Mouse (Mus musculus) kidney, adult 8-10 months (tissue): ENCODE results near the gene Tubd1.
A peak's percentile ranks its signal among the peaks of the same experiment; 100 is the strongest.
"Not testable (repeated sequence)": the region's sequence is repeated elsewhere in the genome, so short reads cannot be mapped to it uniquely, and the experiment has no call there.

ENCODE experiments used
- DNase-seq, 2 experiments: peaks; one replicate each; pipeline ENCODE4 v3.0.0; 2022

The Tubd1 gene

DNA sequence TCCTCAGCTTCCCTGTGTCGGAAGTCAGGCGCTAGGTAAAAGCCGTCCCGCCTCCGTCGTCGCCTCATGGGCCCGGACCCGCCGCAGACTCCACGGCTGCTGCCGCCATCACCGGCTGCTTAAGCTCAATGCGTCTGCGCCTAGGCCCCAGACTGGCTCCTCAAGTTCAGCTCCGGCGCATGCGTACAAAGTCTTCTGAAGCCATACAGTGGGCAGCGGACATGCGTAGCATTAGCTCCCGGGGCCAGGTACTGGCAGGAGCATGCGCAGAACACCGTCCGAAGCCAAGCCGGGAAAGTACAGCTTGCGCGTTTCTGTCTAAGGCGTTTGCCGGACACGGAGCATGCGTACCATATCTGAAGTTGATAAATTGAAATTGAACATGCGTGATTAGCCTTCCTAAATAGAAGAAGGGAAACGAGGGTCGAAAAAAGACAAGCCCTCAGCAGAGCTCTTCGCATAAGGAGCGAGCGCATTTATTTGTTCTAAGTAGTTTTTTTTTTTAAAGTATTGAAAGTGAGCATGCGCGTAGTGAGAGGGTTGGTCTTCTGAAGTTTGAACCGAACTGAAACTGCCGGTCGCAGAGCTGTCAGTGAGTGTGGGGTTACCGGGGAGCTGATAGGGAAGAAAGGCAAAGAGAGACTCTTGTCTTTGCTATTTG is at the start of gene Tubd1, which contains the start of gene Rps6kb1:
Tubd1 (plus strand) TSS at position 353 of the 661 bp plus-strand sequence.
Rps6kb1 (minus strand) TSS at position 167 of the 661 bp plus-strand sequence.
- peak; percentile 99 for DNase-seq

DNA sequence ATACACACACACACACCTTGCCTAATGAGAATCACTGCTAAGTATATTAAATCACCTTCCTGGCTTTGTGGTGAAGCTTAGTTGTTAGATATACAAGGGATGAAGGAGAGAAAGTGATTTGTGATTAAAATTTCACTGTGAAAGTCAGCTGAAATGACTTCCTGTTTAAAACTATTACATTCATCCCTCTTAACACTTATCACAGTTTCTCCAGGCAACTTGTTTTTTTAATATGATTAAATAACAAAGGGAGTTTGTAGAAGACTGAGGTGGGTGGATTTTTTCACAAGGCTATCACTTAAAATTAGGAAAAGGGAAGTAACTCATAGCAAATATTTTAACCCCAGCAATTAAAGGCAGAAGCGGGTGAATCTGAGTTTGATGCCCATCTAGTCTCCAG is 47.4 kb upstream of the Tubd1 start:
- no peak for DNase-seq

DNA sequence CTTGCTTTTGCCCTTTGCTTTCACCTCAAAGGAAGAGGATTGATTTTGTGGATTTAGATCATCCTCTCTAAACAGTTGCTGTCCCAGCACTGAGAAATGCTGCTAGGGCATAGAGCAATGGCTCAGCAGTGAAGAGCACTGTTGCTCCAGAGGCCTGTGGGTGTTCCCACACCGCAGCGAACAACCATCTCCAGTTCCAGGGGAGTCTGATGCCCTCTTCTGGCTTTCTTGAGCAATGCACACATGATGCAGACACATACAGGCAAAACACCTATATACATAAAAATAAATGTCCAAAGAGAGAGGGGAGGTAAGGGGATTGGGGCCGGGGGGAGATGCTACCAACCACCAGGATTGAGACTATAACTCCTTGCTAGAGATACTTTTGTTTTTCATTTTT is 46.9 kb upstream of the Tubd1 start:
- no peak for DNase-seq

DNA sequence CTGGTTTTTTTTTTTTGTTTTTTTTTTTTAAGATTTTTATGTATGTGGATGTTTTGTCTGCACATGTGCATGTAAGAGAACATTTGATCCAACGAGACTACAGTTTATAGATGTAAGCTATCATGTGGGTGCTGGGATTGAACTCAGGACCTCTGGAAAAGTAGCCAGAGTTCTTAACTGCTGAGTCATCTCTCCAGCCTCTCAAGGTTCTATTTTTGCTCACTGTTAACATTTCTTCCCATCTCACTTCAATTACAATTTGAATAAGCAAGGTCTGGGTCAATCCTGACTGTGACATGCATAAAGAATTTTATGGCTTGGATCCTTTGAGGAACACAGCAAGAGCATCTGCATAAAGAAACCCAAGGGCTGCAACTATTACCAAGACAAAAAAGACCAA is 44.0 kb upstream of the Tubd1 start:
- no peak for DNase-seq

DNA sequence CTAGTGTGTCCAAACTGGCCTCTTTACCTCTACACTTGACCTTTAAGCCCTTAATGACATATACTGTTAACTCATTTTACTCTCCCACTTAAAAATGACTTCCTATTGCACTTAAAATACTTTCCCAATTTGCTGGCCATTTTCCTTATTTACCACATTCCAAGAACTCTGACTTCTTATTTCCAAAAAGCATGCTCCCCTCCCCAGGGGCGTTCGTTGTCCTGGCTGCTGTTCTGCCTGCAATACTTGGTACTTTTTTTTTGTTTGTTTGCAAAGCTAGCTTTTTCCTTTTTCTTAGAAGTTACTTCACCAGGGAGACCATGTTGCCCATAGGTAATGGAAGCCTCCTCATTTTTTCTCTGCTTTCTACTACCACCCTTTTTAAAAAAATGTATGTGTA is 41.7 kb upstream of the Tubd1 start:
- no peak for DNase-seq

GRCm38 (mm10) chr11:86507334-86507733 is 37.5 kb upstream of the Tubd1 start:
- DNase-seq = no peak

GRCm38 (mm10) chr11:86507991-86508390 is 36.8 kb upstream of the Tubd1 start:
- DNase-seq = no peak

DNA sequence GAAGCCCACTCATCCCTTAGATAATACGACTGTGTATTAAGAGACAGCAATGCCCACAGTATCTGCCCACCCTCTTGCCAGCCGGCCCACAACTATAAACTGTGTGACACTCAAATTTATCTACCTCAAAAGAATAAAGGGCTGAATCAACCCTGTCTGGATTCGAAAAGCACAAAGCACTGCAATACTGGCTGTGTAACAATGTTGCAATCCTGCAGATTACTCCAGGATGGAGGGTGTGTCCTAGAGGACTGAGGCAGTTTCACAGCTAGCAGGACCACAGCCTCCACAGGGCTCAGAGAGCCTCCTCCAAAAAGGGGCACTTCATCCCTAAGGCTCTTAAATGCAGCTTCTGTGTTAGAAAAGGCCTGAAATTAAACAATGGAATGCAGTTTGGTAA is 28.2 kb upstream of the Tubd1 start:
- DNase-seq = no peak

DNA sequence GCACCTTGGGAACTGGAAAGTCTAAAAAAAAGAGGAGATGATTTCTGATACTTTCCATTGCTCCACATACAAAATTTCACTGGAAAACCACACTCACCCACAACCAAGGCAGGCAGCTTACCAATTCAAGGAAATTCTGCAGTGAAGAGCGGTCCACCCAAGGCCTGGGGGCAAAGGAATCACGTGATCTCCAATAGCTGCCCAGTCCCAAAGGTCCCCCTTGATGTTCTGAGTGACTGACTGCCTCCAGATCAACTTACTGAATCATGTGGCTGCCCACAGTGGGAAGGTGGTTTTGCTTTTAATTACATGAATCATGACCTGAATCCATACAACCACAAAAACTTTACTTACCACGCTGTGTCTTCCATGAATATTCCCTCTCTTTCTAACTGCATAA is 27.6 kb upstream of the Tubd1 start:
- no peak for DNase-seq

DNA sequence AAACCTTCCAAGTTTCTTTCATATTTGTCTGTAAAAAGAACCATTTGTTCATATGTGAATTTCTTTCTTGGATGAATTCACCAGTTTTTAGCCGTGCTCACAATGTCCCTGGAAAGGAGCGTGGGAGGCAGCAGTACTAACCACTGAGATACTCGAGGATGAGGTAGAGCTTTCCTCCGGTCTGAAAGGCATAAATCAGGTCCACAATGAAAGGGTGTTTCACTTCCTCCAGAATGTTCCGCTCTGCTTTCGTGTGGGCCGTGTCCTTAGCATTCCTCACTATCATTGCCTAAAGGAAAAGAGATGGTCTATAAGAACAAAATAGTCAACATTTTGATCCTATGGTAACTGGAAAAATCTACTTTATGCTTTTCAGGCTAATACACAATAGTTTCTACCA is 25.0 kb upstream of the Tubd1 start:
- no peak for DNase-seq

GRCm38 (mm10) chr11:86527528-86527927 is 17.3 kb upstream of the Tubd1 start:
- DNase-seq = peak; percentile 32 to 39

- DNase-seq = peak in 1 of 2 experiments; percentile 12
These were observed 12.0 kb upstream of the Tubd1 start for GRCm38 (mm10) chr11:86532834-86533233.

- not testable (repeated sequence) for DNase-seq
These were observed 11.5 kb upstream of the Tubd1 start for GRCm38 (mm10) chr11:86533302-86533701.

- no peak for DNase-seq
These were observed 10.4 kb upstream of the Tubd1 start for GRCm38 (mm10) chr11:86534201-86534910.

GRCm38 (mm10) chr11:86538786-86539185 is 6.0 kb upstream of the Tubd1 start:
- no peak for DNase-seq

DNA sequence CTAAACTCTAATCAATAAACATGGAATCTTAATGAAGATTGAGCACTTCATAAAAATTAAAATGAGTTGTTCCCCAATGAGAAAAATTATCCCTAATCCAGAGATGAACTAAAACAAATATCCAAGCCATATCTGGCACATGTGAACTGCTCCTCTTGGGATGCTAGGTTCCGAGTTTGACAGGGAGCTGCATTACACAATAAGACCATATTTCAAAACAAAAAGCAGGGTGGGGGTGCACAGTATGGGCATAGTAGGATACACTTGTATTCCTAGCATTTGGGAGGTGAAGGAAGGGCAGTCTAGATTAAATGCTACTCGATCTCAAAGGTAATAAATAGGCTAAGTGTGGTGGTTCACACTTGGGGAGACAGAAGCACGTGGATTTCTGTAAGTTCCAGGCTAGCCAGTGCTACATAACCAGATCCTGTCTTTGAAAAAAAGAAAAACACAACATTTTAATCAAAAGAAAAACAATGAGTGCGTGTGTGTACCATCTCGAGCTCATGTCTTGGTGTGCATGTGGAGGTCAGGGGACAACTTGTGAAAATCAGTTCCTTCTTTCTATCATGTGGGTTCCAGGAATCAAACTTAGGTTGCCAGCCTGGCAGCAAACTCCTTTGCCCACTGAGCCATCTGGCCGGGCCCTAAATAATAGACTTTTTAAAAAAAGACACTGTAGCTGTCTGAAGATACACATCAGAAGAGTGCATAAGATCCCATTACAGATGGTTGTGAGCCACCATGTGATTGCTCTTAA is 4.9 kb upstream of the Tubd1 start:
- DNase-seq = no peak

- no peak for DNase-seq
These were observed 4.3 kb upstream of the Tubd1 start for GRCm38 (mm10) chr11:86540476-86540845.

DNA sequence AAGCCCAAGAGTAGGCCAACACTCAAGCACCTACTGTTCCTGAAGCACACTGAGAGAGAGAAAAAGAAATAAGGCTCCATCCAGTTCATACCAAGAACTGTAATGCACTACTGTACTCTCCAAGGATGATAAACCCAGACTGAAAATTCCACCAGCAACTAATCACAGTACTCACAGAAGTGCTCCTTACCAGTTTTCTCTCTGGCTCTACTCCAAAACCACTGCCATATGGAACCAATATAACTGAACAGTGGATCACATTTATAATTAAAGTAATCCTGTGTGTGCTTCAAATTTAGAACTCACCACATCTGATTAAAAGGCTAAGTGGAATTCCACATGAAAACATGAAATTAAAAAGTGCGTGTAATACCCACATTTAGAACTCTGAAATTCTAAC is 1.9 kb upstream of the Tubd1 start:
- no peak for DNase-seq

- DNase-seq = peak; percentile 15 to 38
These were observed 692 bp upstream of the Tubd1 start for GRCm38 (mm10) chr11:86543960-86544638.

DNA sequence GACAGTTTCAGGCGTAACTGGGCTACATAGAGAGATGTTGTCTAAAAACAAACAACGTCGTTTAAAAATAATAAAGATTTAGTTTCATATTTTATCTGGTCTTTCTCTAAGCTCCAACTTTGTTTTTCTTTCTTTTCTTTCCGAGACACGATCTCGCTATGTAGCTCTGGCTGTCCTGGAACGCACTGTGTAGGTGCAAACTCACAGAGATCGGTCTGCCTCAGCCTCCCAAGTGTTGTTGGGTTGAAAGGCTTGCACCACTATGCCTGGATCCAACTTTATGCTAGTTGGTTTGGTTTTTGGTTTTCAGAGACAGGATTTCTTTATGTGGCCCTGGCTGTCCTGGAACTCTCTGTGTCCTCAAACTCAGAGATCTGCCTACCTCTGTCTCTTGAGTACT is 765 bp downstream of the Tubd1 start:
- DNase-seq = no peak

DNA sequence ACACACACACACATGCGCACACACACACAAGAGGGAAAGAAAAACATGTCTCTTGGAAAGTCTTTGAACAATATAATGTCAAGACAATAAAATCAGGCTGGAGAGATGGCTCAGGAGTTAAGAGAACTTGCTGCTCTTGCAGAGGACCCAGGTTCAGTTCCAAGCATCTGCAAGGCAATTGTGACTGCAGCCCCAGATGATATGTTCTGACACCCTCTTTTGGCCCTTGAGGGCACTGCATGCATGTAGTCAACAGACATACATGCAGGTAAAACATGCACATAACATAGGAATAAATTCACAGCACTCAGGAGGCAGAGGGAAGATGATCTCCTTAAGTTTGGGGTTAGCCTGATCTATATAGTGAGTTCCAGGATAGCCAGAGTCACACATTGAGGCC is 2.6 kb downstream of the Tubd1 start:
- DNase-seq = peak in 1 of 2 experiments; percentile 15

GRCm38 (mm10) chr11:86553525-86553924 is 8.7 kb downstream of the Tubd1 start:
- DNase-seq = no peak

- no peak for DNase-seq
These were observed 13.5 kb downstream of the Tubd1 start for GRCm38 (mm10) chr11:86558258-86558657.
